Mouse (Mus musculus) frontal cortex, postnatal 25 days (tissue): Measurements from ENCODE around the gene Scarb1.

ENCODE experiments used
- DNase-seq, 2 experiments: peaks; one replicate each; pipeline ENCODE4 v3.0.0; 2022; ENCODE audit warnings: low spot score in 2 of 2

The Scarb1 gene

DNA sequence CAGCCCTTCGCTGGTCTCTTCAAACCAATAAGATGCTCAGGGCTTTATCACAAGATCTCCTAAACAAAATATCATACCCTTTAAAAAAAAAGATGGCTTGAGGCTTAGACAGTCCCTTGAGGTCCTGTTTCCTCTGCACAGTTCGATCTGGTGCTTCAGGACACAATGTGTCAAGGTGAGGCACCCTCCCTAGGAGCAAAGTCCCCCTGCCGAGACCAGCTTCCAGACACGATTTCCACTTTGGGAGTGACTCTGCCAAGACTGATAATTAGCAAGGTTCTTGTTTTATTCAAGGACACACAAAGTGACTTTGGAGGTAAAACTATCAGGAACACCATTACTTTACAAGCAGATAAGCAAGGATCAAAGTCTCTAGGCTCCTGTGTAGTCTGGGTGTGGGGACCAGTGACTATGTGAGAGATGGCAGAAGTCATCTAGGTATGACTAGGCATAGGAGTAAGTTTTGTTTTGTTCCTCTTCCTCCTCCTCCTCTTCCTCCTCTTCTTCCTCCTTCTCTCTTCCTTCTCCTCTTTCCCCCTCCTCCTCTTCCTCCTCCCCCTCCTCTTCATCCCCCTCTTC lies 24.0 kb upstream of the Scarb1 start:
- no peak for DNase-seq

DNA sequence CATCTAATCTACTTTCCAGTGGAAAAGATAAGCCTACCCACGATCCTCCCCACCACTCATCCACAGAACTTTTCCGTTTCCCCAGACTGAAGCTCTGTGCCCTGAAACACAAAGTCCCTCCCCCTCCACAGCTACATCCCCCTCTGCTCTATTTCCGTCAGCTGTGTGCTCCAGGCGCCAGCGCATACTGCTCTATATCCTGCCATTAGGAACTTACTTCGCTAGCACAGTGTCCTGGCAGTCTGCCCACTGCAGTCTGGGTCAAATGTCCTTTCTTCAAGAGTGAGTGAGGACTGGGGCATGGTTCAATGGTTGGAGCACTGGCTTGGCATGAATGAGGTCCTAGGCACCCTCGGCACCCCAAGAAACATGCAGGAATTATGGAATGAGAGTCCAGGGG lies 23.0 kb upstream of the Scarb1 start:
- no peak for DNase-seq

DNA sequence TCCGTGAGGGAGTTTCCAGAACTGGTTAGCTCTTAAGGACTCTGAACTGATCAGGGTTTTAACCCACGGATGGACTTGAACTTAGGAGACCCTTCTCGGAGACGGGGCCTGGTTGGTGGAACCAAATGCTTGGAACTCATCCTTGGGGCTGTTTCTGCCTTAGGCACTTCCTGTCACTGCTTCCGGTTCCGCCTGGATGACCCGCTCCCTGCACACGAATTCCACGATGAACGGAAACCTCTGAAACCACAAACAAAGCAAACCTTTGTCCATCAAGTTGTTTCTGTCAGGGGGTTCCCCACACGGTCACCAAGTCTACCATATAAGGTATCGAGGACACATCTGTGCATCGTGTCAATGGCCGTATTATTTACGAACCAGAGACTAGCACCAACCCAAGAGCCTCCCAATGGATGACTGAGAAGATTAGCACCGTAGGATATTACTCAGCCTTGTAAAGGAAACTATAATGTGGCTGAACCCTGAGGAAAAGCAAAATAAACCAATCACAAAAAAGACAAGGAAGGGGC lies 20.2 kb upstream of the Scarb1 start:
- DNase-seq: no peak

DNA sequence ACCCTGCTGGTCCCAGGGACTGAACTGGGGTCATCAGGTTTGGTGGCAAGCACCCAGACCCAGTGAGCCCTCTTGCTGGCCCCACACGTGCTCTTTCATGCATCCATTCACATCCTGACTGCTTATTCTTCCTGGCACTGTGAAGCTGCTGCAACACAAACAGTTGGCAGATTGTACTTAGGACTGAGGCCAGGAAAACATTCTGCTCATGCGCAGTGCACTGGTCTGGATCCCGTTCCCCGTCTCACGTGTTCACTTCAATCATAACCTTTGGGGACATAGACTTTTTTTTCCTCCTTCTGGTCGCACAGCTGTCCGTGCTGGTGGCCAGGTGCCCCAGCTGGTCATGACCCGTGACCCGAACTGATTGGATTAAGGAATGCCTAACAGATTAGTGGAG lies 19.7 kb upstream of the Scarb1 start:
- no peak for DNase-seq

DNA sequence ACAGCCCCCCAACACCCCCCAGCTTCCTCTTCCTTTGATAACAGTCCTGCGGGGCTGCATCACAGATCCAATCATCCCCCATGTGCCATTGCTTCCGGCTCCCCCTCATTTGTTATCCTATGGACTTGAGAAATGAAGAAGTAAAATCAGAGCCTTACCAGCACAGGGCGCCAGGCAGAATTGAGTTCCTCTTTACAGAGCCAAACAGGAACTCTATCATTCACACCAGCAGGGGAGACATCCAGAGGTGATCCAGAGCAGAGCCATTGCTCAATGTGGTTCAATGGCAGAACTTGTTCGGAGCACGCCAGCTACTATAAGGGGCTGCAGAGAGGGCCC lies 17.3 kb upstream of the Scarb1 start:
- no peak for DNase-seq

DNA sequence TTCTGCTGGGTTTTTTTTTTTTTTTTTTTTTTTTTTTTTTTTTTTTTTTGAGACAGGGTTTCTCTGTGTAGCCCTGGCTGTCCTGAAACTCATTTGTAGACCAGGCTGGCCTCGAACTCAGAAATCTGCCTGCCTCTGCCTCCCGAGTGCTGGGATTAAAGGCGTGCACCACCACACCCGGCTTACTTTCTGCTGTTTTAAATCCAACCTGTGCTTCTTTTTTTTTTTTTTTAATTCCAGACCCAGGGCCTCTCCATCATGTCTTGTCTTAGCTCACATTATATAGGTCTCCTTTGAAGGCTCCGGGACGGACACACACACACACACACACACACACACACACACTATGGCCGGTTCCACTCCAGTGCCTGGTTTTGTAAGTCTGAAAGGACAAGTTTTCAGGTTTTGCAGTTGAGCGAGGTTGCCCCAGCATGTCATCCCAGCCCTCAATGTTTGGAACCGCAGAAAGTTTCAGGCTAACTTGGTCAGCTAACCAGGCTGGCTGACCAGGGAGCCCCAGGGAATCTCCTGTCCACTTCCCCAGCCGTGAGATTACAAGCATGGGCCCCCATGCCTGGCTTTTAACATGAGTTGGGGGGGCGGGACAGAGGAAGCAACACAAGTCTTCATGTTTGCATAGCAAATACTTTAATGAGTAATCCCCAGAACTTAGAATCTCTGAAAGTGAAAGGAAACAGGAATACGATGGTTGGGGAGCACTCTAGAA lies 16.8 kb upstream of the Scarb1 start:
- no peak for DNase-seq

DNA sequence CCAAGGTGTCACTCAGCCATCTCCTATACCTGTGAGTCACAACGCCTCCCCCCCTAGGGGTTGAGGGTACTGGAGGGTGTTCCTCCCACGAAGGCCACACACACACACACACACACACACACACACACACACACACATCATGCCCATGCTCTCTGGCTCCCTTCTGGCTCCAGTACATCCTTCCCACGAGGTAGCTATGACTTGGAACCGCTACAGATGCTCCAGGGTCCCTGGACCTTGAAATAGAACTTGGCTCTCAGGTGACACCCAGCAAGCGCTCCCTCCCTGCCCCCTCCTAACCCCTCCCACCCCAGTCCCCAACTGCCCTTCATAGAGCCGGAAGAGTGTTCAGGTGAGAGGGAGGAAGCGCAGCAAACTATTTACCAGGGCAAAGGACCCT lies 14.8 kb upstream of the Scarb1 start:
- DNase-seq: no peak

DNA sequence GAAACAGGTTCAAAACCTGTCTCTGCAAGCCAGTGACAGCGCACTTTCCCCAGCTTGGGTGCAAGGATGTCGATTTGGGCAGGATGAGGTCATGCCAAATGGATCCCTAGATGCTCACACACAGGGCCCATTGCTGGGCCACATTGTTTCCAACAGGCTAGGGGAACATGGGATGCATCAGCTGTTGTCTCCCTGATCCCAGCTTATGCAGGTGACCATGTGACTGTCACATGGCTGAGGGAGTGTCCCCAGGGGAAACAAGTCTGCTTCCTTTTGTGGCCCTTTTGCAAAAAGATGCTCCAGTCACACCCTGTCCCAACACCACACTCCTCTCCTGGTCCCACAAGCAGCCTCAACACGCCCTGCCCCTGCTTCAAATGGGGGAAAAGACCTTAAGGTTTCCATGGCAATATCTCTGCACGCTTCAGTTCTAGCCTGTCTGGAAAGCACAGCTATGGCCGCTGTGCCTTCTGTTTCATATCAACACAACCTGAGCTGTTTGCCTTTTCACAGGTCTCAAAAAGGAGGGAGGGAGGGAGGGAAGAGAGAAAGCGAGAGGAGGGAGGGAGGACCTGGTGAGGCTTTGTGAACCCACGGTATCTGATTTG lies 14.1 kb upstream of the Scarb1 start:
- no peak for DNase-seq

DNA sequence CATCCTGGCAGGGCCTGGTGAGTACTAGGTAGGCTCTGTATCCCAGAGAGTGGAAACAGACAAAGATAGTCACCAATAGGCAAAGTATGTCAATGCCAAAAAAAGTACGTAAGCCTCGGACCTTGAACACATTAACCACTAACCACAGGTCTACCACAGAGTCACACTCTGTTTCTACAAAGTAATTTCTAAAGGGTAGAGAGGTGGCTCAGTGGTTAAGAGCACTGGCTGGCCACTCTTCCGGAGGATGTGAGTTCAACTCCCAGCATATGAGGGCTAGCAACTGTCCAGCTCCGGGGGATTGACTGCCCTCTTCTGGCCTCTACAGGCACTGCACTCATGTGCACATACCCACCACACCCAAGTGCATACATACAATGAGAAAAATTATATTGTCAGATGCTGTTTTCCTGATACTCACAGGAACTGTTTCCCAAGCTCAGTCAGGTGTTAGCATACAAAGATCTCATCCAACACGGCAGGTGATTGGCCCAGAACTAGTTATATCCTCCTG lies 11.9 kb upstream of the Scarb1 start:
- DNase-seq: no peak

DNA sequence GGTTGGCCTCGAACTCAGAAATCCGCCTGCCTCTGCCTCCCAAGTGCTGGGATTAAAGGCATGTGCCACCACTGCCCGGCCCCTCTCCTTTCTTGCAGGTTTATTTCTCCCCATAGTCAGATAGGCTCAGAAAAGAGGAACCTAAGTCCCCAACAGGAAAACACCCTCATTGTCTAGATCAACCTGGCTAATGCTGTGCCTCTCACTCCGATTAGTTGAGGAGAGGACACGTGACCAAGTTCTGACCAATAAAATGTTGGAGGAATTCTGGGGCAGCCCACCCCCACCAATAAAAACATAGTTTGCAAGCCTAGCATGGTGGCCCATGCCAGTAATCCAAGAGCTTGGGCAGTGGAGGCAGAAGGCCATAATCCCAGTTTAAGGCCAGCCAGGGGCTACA lies 11.0 kb upstream of the Scarb1 start:
- no peak for DNase-seq

DNA sequence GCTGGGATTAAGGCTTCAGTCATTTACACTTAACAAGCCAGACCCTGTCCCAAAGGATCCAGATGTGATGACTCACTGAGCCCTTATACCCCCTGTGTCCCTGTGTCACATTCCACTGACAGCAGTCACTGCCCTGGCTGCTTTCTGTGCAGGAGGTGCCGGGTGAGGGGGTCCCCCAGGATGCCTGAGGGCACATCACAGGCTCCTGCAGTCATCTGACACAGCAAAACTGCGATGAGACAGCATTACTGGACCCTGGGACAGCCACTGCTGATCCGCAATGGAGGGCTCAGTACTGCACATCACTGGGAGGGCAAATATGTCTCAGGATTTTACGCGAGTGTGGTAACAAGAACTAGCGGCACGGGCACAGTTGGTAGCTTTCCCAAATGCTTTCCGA lies 10.2 kb upstream of the Scarb1 start:
- no peak for DNase-seq

DNA sequence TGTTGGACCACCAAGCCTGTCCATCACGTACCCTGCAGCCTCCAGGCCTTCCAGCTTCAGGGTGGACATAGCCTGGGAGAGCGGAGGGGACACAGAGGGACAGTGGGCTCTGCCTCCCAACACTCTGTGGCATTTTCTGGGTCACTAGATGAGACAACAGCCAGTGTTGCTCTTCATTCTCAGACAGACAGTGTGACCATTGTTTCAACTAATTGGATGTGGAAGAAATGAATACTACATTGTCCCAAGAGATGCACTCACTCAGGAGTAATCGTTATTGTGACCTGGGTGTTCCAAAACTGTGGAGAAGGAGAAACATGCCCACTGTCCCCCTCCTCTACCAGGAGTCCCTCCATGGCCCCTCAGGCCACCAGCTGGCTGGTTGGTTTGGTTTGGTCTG lies 8.5 kb upstream of the Scarb1 start:
- DNase-seq: no peak

DNA sequence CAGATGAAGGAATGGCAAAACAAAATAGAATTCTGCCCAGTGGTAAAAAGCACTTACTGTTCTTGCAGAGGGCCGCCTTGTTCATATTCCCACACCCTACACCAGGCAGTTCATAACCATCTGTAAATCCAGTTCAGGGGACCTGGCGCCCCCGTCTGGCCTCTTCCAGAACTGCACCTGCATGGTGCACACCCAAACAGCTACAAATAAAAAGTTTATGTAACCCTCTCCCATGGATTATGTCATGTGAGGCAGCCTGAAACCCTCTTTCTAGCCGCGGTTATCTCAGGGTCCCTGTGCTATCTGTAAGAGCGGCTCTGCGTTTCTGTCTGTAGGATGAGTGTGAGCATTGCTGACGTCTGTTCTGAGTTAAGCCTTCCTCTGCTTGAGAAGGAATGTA lies 7.6 kb upstream of the Scarb1 start:
- DNase-seq: peak in 1 of 2 experiments; percentile 26

DNA sequence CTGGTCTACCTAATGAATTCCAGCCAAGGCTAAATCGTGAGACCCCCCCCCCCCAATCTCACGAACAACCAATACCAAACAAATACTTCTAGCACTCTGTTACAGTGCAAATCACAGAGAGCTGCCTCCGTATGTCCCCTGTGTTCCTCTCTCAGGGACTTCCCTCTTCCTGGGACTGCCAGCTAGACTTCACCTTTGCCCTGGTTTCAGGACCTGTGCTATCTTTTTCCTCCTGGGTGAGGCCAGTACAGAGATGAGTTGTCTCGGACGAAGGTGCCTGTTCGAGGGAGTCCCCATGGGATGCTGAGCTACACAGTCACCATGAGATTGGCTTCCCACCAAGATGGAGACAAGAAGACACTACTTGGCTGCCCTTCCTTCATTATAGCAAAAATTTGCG lies 7.2 kb upstream of the Scarb1 start:
- DNase-seq: no peak

DNA sequence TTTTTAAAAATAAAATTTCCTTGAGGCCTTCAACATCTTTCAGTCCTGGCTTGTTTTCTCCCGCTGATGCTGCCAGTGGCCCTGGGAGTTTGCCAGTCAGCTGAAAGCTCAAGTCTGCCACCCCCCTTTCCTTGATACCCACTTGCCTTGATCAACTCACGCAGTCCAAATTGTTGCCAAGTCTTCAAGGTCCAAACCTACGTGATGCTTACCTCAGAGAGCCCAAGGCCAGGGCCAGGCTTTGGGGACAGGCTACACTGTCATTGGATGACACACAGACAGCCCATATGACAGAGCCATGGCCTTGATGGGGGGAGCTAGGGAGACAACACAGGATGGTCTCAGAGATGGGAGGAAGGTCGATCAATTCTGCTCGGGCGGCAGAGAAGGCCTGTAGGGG lies 3.4 kb upstream of the Scarb1 start:
- no peak for DNase-seq

DNA sequence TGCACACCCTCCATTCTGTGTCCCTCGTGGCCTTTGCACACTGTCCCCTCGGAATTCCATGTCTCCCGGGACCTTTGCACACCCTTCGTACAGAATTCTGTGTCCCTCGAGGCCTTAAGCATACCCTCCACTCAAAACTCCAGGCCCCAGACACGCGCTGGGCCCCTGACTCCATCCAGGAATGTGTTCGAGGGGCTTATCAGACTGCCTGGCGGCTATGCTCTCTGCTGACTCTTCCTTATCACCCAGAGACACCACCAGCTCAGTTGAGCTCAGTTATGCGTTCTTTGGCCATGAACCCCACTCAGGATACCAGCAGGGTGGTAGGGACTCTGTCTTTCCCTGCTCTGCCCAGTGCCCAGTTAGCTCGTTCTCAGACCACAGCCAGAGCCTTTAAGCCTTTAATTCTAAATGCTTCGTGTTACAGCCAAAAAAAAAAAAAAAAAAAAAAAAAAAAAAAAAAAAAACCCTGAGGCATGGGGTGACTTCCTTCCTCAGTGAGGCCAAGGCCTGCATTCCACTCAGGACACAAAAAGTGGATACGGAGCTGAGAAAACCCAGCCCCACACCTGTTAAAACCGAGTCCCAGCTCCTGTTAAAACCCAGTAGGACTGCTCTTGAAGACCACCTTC lies 681 bp upstream of the Scarb1 start:
- DNase-seq: no peak

DNA sequence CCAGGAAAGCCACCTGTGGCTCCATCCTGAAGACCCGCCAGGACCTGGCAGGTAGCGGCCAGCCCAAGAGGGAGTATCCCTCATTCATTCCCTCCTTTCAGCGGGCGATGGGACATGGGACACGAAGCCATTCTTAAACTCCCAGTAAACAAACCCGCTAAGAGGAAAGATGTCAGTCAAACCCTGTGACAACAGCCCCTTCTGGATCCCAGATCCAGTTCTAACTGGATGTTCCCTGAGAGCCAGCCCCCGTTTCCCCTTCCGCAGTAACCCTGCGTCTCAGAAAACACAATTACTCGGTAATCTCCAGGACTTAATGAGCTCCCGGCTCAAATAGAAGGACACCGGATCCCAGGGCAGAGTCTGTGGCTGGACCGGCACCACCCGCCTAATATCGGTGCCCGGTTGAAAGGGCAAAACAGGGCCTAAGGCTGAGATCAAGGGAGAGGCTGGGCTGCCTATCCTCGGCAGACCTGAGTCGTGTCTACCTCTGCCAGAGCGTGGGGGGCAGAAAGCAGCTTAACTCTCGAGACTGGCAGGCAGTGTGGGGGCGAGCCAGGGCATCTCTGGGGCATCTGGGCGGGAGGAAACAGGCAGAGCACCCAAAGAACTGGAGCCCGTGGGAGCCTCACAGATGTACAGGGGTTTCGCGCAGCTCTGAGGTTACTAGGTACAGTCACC lies 903 bp downstream of the Scarb1 start:
- DNase-seq: peak in 1 of 2 experiments; percentile 27

DNA sequence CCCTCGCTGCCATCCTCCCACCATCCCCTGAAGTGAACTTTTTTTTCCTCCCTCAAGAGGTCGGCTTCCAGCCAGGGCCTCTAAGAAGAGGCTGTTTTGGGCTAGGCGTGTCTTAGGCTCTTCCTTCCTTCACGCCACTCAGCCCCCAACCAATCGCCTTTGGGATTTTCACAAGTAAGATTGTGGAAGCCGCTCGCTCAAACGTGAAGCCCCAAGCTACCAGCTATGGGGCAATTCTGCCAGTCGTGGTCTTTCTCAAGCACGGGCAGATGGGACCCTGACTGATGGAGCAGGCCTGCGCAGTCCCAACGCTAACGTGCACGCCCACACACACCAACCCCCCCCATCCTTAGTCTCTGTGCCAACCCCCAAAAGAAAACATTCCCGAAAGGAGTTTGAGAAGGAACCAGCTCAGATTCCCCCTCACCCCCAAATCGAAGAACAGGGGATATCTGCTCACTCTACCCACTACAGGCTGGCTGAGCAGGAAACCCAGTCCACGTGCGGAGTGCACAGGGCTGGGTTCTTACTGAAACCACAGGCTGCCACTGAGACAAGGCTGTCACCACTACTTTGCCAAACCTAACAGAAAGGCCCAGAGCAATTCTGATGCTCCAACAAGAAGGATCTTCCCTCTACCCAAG lies 1.7 kb downstream of the Scarb1 start:
- no peak for DNase-seq

DNA sequence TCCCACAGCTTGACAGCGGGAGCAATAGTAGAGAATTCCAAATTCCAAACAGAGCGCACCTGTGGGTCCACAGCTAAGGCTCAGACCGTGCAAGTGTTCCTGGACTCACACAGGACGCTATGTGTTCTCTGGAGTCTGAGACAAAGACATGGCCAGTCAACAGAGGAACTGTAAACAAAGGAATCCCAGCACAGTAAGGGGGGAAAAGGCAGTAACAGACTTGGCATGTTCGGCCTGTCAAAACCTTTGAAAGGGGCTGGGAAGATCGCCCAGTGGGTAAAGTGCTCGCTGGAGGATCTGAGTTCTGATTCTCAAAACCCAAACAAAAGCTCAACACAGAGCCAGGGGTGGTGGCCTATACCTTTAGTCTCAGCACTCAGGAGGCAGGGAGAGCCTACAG lies 3.4 kb downstream of the Scarb1 start:
- DNase-seq: no peak

DNA sequence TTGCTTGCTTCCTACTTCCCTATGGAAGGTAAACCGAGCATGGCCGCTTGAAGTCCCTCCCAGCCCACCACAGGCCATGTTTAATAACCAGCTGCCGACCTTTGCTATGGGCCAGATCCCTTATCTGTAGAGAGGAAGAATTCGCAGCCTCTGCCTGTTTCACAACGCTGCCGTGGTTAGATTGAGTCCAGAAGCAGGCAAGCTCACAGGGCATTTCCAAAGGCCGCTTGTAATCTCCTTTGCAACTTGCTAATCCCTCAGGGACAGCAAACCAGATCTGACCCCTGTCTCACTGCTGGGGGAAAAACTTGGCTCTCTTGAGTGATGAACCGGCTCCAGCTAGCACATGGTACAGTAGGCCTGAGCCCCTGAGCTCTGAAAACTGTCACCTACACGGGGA lies 3.9 kb downstream of the Scarb1 start:
- DNase-seq: no peak

DNA sequence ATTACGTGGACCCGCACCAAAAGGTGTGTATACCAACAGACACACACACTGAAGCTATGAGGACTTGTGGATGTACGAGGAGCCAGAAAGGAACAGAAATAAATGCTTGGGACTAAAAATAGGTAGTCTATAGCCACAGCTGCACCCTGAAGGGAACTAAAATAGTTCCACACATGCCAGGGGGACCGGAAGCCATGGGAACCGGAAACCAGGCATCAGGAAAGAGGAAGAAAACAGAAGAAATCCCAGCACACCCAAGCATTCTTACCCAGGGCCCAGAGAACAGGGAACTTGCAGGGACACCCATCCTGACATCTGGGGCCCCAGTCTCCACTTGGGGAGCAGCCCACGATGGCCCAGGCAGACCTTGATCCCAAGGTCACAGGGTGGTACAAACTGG lies 7.9 kb downstream of the Scarb1 start:
- DNase-seq: no peak

DNA sequence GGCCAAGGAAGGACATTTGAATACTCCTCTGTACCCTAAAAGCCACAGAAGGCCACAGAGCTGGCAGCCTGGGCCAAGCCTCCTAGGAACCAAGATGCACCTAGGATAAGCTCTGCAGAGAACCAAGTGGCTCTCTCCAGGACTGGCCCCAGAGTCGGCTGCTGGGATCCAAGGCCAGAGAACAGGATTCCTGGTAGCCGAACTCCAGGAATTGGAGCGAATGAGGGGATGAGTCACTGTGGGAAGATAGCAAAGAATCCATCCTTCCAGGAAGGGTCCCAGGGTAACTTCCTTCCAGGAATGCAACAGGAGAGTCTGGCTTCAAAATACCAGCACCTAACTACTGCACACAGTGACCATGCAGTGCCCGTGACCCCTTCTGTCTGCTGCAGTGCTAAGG lies 8.6 kb downstream of the Scarb1 start:
- DNase-seq: no peak
